9 mouse cellular contexts compared by ENCODE assay signal in the genomic region with DNA sequence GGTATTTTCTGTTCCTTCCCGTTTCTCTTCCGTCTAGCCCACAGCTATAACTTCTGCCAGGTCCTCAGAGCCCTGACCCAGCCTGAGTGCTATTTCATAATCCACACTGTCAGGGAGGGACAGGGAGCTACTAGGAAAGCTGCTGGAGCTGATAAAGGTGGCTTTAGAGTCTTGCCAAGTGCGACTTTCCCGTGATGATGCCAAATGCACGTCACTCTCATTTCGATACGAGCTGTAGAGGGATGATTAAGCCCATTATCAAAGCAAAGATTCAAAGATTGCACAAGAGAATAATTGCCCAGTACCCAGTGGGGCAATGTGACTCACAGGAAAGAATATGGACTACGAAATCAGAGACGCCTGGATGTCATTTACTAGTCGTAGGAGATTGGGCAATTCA.
DNase-seq lines count a peak whose midpoint lies in the region; ATAC-seq lines count a peak whose summit lies in the region.
"Had no signal": no experiment of that assay in that cellular context is flagged by ENCODE, and none has a peak within 500 bp of the region (broad histone marks: within the 10 kb centered on the region; RNA-seq: fewer than 3 reads in every experiment).

No protein-coding gene starts in this region.

- DNase-seq in heart, adult 18-20 months = peak; percentile 71 to 81
- DNase-seq in heart, embryonic 10.5 days (ENCODE audit: low spot score) = no peak
- DNase-seq in adrenal gland, postnatal 14 days = peak; percentile 76
- peak; percentile 26 to 31 for DNase-seq in heart, postnatal 14 days
- DNase-seq in spleen, postnatal 36 days (ENCODE audit: low spot score in 2 of 2) = no peak
- DNase-seq in cerebellum, adult 8-10 months = no peak
- DNase-seq in left cerebral cortex, adult 11 months (ENCODE audit: low spot score) = no peak

- intact Hi-C loops in heart, postnatal 14 days (cut with DNase I) = no loop called here

- no peaks in the 10 kb centered on the region for H3K27me3 ChIP-seq in heart, embryonic 10.5 days (ENCODE audit: insufficient read depth, poor library complexity, severe bottlenecking)
- H3K27me3 ChIP-seq: kidney, embryonic 15.5 days had no signal

- 77% methylated on average over 10 of the region's 10 CpGs for WGBS in heart, embryonic 10.5 days

- no peak overlapping the region for H3K27ac ChIP-seq in heart, embryonic 10.5 days
- H3K27ac ChIP-seq: kidney, embryonic 15.5 days had no signal

- H3K4me3 ChIP-seq in heart, embryonic 10.5 days = no peak overlapping the region
- H3K4me3 ChIP-seq: kidney, embryonic 15.5 days had no signal

- H3K9me3 ChIP-seq in heart, embryonic 10.5 days = no peaks in the 10 kb centered on the region
- H3K9me3 ChIP-seq: kidney, embryonic 15.5 days had no signal

- H3K4me1 ChIP-seq in heart, embryonic 10.5 days = peaks cover 31% of the 10 kb centered on the region

- peaks cover 24% of the 10 kb centered on the region; the same call in 1 of the 2 replicates for H3K36me3 ChIP-seq in heart, embryonic 10.5 days

- peak; percentile 82 for ATAC-seq in megakaryocyte, adult 5-6 weeks (ENCODE audit: poor library complexity, severe bottlenecking)

Comparison
In these comparisons a context has a peak if more than half of its experiments do, and no peak if none do; other contexts are left out.
1. DNase-seq: peak in heart, adult 18-20 months (2 of 2), adrenal gland, postnatal 14 days (single experiment) and heart, postnatal 14 days (2 of 2); none in heart, embryonic 10.5 days (single experiment), spleen, postnatal 36 days (0 of 2), cerebellum, adult 8-10 months (single experiment) and left cerebral cortex, adult 11 months (single experiment).